Mouse (Mus musculus) neural tube, embryonic 13.5 days (tissue): ENCODE measurements around the gene Ing5. TPM values are rescaled to one million over a fixed set of nuclear protein-coding genes. Genes with fewer than 3 reads are reported as not detected.
"Not testable (repeated sequence)": the region's sequence is repeated elsewhere in the genome, so short reads cannot be mapped to it uniquely, and the experiment has no call there.

Source experiments
- ATAC-seq: fragments of 200-750 bp; cut with Nextera tagmentation; 2 replicates; pipeline ENCODE4 v1.8.0; 2017; ENCODE audit warnings: low read depth, mild to moderate bottlenecking, moderate TSS enrichment, moderate library complexity
- H3K27ac ChIP-seq: fragments of 300-500 bp; sonication (generic); replicated peaks from 2 replicates; pipeline ENCODE4 v1.5.1; 2015; ENCODE audit warnings: moderate library complexity, mild to moderate bottlenecking, inconsistent platforms
- H3K27me3 ChIP-seq: fragments of 300-500 bp; sonication (generic); 2 replicates; pipeline ENCODE4 v1.6.1; 2015; ENCODE audit warnings: mild to moderate bottlenecking, inconsistent platforms
- H3K36me3 ChIP-seq: fragments of 300-500 bp; sonication (generic); 2 replicates; pipeline ENCODE4 v1.6.1; 2015; ENCODE audit warnings: mild to moderate bottlenecking, inconsistent platforms
- H3K4me1 ChIP-seq: fragments of 300-500 bp; sonication (generic); replicated peaks from 2 replicates; pipeline ENCODE4 v1.6.1; 2015; ENCODE audit warnings: inconsistent platforms
- H3K4me2 ChIP-seq: fragments of 300-500 bp; sonication (generic); 2 replicates; pipeline ENCODE4 v1.6.1; 2015; ENCODE audit warnings: inconsistent platforms, mild to moderate bottlenecking, moderate library complexity
- H3K4me3 ChIP-seq: fragments of 300-500 bp; sonication (generic); 2 replicates; pipeline ENCODE4 v1.5.1; 2015; ENCODE audit warnings: mild to moderate bottlenecking, inconsistent platforms
- H3K9ac ChIP-seq: fragments of 300-500 bp; sonication (generic); 2 replicates; pipeline ENCODE4 v1.6.1; 2015; ENCODE audit warnings: moderate library complexity, mild to moderate bottlenecking, inconsistent platforms
- H3K9me3 ChIP-seq: fragments of 300-500 bp; sonication (generic); 2 replicates; pipeline ENCODE4 v1.6.1; 2016; ENCODE audit warnings: inconsistent platforms
- WGBS: fragments of 180-500 bp; shearing (Covaris S2); methylation state at CpG from one replicate; pipeline ENCODE4 v1.1.7; 2015; 5-methylcytosine and 5-hydroxymethylcytosine counted together
- polyA plus RNA-seq: library from polyadenylated mRNA; unstranded; fragments of >200 nt; fragmentation: Nextera tagmentation; extraction: Ambion mirVana; gene quantifications from 2 replicates; pipeline ENCODE4 v1.2.1, GENCODE M21; 2015

Ing5 gene
- polyA plus RNA-seq, 1 experiment from 2014 or later: 9.0 TPM

DNA sequence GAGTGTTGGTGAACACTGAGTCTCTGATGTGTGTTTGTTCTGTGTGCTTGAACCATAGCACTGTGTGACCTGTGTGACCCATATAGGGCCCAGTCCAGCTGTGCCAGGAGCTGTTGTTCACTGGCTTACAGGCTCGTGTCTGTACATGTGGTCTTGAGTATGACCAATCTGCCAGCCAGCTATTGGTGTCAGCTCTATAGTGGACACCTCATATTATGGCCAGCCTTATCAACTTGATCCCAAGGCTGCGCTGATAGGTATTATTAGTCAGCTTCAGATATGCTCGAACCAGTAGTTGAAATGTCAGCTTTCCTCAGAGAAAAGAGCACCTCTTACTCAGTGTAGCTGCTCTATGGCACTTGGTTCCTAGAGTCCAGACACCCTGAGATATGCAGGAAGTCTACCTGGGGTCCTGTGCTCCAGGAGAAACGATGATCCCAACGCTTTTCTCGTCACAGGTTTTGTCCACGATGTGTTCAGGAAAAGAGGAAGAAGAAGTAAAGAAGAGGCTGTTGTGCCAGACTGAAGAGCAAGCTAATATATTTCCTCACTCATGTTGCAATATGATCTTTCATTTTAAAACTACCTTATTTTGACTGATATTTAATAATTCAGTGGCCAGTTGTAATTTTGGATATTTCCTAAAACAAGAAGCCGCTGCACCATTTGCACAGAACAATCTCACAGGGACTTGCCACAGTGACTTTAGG, 14.2 kb downstream of the Ing5 start:
- no peaks in the 10 kb centered on the region for H3K4me1 ChIP-seq
- H3K9me3 ChIP-seq: no peaks in the 10 kb centered on the region
- H3K9ac ChIP-seq: no peak overlapping the region
- no peaks in the 10 kb centered on the region for H3K27me3 ChIP-seq
- H3K27ac ChIP-seq: no peak overlapping the region
- H3K4me3 ChIP-seq: no peak overlapping the region
- H3K36me3 ChIP-seq: peaks cover 86% of the 10 kb centered on the region
- 92% methylated on average over 8 of the region's 8 CpGs for WGBS
- no peak overlapping the region for H3K4me2 ChIP-seq
- ATAC-seq: no peak

DNA sequence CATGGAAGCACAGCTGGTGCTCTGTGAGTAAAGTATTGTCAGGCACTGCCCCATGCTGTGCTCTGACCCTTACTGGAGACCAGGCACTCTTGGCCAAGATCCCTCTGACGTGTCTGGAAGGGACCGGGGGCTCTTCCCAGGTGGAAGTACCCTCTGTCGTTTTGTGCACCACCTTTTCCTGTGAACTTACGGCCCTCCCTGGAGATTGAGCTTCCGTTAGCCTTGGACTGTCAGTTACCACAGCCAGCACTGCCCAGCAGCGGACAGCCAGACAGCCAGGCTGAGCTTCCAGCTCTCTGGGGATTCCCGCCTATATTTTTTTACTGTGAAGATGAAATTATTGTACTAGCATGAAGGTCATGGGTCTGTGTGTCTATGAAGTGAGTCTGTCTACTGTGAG, 15.0 kb downstream of the Ing5 start:
- Histone ChIP-seq H3K4me2 (no peak overlapping the region), H3K9ac (no peak overlapping the region), H3K27me3 (no peaks in the 10 kb centered on the region), H3K4me3 (no peak overlapping the region), H3K9me3 (no peaks in the 10 kb centered on the region), H3K4me1 (no peaks in the 10 kb centered on the region), H3K27ac (no peak overlapping the region), H3K36me3 (peaks cover 78% of the 10 kb centered on the region)
- no peak for ATAC-seq
- 75% methylated on average over 7 of the region's 7 CpGs for WGBS

DNA sequence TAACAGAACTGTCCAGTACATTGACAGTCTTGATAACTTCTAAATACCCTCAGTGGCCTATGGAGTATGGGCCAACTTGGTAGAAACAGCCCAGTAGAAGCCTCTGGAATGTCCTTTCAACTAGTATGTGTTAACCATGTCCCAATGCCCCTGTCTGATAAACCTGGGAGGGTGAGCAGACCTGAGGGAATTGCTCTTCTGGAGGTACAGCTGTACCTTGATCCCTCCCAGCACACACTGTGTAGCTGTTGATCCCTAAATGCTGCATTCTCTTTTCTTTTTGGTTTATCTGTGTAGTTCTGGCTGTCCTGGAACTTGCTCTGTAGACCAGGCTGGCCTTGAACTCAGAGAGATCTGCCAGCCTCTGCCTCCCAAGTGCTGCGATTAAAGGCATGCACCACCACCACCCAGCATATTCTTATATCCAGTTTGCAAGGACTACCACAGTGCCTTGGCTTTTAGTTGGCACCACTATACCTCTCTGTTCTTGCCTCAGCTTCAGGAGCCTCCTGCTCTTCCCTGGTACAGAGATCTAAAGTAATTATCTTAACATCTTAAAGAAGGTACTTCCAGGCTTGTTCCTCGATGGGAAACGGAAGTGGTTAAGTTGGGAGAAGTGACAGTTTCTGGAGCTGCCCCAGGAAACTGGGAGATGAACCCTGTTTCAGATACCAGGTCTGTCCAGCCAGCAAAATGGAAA, 20.2 kb downstream of the Ing5 start:
- H3K4me1 ChIP-seq: peaks cover 18% of the 10 kb centered on the region
- H3K27ac ChIP-seq: peak overlapping the region; percentile 95
- no peaks in the 10 kb centered on the region for H3K9me3 ChIP-seq
- ATAC-seq: no peak
- 85% methylated on average over 3 of the region's 3 CpGs for WGBS
- H3K27me3 ChIP-seq: no peaks in the 10 kb centered on the region
- peak overlapping the region; percentile 81; the same call in 1 of the 2 replicates for H3K4me2 ChIP-seq
- peaks cover 27% of the 10 kb centered on the region for H3K36me3 ChIP-seq
- peak overlapping the region; percentile 50; the same call in 1 of the 2 replicates for H3K4me3 ChIP-seq
- H3K9ac ChIP-seq: peak overlapping the region; percentile 73

DNA sequence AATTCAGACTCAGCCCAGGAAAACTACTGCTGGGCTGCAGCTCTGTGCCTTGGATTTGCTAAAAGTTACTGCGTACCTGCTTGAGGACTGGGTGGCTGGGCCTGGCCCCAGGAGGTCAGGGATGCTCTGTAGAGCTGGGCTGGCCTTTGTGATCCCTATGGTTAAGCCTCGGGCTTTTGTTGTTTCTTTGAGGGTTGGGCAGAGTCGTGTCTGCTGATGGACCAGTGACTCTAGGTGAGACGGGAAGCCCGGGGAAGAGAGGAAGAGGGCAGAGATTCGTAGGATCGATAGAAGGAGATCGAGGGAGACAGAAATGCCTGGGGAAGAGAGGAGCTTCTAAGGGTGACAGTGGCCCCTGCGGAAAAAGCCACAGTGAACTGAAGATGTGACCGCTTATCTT, 20.8 kb downstream of the Ing5 start, which contains the start of gene D2hgdh:
Gene D2hgdh (plus strand): TSS at position 301 of the 400 bp plus-strand sequence.
- Histone ChIP-seq H3K27me3 (no peaks in the 10 kb centered on the region), H3K4me2 (peak within 1 kb of the TSS; percentile 81), H3K4me1 (peaks cover 18% of the 10 kb centered on the region), H3K4me3 (peak within 1 kb of the TSS; percentile 50), H3K36me3 (peaks cover 24% of the 10 kb centered on the region), H3K27ac (peak within 1 kb of the TSS; percentile 95), H3K9me3 (no peaks in the 10 kb centered on the region), H3K9ac (peak within 1 kb of the TSS; percentile 73)
- ATAC-seq: peak; percentile 29
- WGBS: 3% methylated on average over 10 of the region's 10 CpGs

DNA sequence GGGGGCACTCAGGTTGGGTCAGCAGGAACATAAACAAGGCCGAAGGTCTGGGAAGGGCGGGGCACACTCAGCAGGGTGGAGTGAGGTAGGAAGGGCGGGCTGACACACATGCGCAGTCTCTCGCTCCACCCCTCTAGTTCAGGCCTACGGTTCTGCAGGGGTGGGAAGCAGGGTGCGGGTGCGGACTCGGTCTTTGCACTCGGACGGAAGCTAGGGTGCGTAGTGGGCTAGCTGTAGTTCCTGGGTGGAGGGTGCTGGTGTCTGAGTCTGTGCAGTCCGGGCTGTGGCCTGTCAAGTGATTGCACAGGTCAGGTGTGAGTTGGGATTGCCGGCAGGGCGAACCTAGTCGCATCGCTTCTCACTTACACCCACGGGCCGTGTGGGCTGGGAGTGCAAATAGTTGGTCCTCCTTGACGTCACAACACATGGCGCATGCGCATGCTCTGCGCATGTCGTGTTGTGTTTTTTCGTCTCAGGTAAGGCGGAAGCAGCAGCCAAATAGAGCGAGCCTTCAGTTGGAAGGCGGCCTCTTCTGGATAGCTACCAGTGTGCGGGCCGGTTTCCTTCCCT, 21.4 kb downstream of the Ing5 start:
- H3K4me2 ChIP-seq: peak overlapping the region; percentile 81
- peak overlapping the region; percentile 95 for H3K27ac ChIP-seq
- no peaks in the 10 kb centered on the region for H3K9me3 ChIP-seq
- H3K4me3 ChIP-seq: peak overlapping the region; percentile 50
- H3K4me1 ChIP-seq: peaks cover 18% of the 10 kb centered on the region
- WGBS: under 1% methylated on average over 30 of the region's 30 CpGs
- H3K27me3 ChIP-seq: no peaks in the 10 kb centered on the region
- H3K9ac ChIP-seq: peak overlapping the region; percentile 73
- peaks cover 21% of the 10 kb centered on the region for H3K36me3 ChIP-seq
- ATAC-seq: peak; percentile 97

DNA sequence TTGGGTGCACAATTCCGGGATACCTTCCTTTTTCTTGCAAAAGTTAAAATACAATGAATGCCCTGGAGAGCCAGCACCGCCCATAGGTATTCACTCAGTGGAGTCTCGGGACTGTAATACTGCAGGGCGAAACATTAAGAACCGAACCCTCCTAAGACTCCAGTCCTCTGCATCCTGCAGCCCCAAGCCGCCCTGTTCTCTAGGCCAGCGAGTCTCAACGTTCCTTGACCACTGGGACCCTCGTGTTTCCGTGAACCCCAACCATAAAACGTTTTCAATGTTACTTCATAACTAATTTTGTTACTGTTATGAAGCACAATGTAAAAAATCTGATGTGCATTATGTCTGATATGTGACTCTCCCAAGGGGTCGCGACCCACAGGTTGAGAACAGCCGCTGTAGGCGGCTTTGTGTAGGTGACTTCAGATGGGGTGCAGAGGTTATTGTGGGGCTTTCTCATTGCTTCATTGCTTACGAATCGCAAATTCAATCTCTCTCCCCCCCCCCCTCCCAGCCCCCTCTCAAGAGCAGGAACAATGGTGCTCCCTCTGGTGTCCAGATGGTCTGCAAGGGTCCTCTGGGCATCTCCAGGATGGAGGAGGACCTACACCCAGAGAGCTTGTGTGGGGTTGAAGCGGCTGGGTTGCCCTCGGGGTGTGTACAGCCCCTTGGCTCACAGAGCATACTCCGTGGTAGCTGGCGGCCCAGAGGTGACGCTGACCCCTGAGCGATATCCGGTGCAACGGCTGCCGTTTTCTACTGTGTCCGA, 22.2 kb downstream of the Ing5 start:
- Histone ChIP-seq H3K4me3 (peak overlapping the region; percentile 50), H3K9me3 (no peaks in the 10 kb centered on the region), H3K27me3 (no peaks in the 10 kb centered on the region), H3K4me2 (peak overlapping the region; percentile 81), H3K4me1 (peaks cover 18% of the 10 kb centered on the region), H3K9ac (peak overlapping the region; percentile 73), H3K27ac (peak overlapping the region; percentile 95), H3K36me3 (peaks cover 14% of the 10 kb centered on the region)
- ATAC-seq: peak; percentile 55
- WGBS: 36% methylated on average over 27 of the region's 27 CpGs

DNA sequence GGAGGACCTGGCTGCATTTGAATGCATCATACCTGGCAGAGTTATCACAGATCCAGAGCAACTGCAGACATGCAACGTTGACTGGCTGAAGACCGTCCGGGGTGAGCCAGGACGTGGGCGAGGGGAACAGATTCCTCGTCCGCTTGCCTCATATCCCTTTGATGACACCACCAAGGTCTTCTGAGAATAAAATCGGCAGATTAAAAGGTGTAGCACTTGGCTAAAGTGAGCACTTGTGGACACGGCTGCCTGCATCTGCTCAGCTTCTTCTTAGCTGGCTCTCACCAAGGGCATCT, 22.7 kb downstream of the Ing5 start:
- Histone ChIP-seq H3K9ac (0 out of 2 replicates have a peak overlapping the region, but pooled peaks have one; percentile 73), H3K27ac (peak overlapping the region; percentile 95; the same call in 1 of the 2 replicates), H3K9me3 (no peaks in the 10 kb centered on the region), H3K4me3 (peak overlapping the region; percentile 50; the same call in 1 of the 2 replicates), H3K36me3 (peaks cover 9% of the 10 kb centered on the region), H3K27me3 (no peaks in the 10 kb centered on the region), H3K4me2 (peak overlapping the region; percentile 81), H3K4me1 (peaks cover 18% of the 10 kb centered on the region)
- ATAC-seq: no peak
- WGBS: 95% methylated on average over 9 of the region's 9 CpGs

DNA sequence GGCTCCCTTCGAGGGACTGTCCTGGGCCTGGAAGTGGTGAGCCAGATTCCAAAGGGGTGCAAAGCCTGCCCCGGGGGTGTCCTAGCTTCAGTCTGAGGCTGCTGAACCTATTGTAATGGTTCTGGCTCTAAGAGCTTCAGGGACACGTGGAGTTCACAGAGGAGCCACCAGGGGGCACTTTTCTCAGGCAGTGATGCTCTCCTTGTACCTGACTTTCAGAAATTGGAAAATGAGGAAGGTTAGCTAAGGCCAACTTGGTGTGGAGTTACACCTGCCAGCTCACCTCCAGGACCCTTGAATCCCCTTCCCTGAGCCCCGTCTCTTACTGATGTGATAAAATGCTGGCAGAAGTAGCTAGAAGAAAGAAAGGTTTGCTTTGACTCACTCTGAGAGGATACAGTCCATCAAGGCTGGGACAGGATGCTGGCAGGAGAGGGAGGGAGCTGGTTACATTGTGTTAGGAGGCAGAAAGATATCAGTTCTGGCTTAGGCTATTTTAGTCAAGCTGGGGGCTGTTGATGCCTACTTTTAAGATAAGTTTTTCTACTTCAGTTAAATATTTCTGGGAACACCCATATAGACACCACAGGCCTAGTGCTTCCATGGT, 29.1 kb downstream of the Ing5 start:
- not testable (repeated sequence) for H3K9me3 ChIP-seq, H3K9ac ChIP-seq, H3K4me3 ChIP-seq, H3K4me2 ChIP-seq, H3K27me3 ChIP-seq, H3K27ac ChIP-seq, H3K4me1 ChIP-seq
- 0 out of 2 replicates have a peak, but pooled peaks have one; percentile 33 for ATAC-seq
- 83% methylated on average over 2 of the region's 4 CpGs for WGBS
- H3K36me3 ChIP-seq: peaks cover 17% of the 10 kb centered on the region

DNA sequence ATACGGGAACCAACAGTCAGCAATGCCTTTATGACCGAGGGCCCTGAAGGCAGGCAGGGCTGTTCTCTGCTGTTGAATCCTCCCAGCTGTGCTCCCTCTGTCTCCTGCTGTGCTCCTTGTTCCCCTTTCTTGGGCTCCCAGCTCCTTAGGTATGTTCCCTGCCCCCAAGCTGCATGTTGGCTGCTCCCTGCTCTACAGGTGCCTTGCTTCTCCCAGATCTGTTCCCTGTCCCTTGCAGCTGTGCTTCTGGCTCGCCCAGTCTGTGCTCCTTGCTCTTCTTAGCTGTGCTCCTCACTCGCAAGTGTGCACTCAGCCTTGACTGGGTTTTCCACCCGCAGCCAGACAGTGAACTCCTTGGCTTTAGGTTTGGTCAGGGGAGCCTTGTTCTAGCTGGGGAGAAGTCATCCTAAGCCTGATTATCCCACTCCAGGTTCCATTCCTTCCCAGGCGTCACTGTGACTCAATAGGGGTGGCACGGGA, 30.9 kb downstream of the Ing5 start:
- H3K9ac ChIP-seq: no peak overlapping the region
- no peak overlapping the region for H3K27ac ChIP-seq
- WGBS: 91% methylated on average over 7 of the region's 7 CpGs
- H3K4me1 ChIP-seq: no peaks in the 10 kb centered on the region
- H3K27me3 ChIP-seq: no peaks in the 10 kb centered on the region
- no peak overlapping the region for H3K4me2 ChIP-seq
- ATAC-seq: no peak
- H3K36me3 ChIP-seq: peaks cover 20% of the 10 kb centered on the region
- no peaks in the 10 kb centered on the region for H3K9me3 ChIP-seq
- H3K4me3 ChIP-seq: no peak overlapping the region

DNA sequence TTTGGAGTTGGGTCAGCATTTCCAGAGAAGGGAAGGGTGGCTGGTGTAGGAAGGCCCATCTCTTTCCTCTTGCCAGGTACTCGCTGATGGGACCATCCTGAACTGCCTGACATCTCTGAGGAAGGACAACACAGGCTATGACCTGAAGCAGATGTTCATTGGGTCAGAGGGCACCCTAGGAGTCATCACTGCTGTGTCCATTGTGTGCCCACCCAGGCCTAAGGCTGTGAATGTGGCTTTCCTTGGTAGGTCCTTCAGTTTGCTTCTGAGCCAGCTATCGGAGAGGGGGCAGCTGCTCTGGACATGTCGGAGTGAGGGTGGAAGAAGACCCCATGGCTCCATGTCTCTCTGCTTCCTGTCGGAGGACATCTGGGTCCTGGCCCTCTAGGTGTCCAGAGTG, 31.4 kb downstream of the Ing5 start:
- no peak for ATAC-seq
- H3K36me3 ChIP-seq: peaks cover 19% of the 10 kb centered on the region
- WGBS: 92% methylated on average over 4 of the region's 4 CpGs

DNA sequence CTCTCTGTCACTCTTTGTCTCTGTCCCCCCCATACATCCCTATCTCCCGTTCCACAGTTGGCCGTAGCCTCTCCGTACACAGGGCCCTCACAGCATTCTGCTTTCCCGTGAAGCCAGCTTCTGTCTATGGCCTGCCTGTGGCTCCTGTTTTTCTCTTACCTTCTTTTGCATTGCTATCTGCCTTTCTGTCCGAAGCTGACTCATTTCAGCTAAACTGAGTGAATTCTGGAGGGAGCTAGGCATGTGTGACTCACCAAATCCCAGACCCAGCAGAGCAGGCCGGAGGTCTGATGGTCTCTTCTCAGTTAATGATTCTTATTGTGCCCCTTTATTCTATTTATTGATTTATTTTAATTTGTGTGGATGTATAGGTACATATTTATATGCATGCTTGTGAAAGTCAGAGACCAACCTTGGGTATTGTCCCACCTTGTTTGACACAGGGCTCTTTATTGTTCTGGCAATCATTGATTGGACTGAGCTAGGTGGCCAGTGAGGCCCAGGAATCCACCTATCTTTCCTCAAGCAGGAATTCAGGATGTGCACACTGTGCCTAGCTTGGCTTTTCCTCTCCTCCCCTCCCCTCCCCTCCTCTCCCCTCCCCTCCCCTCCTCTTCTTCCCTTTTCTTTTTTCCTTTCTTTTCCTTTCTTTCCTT, 32.2 kb downstream of the Ing5 start:
- H3K4me1 ChIP-seq: no peaks in the 10 kb centered on the region
- H3K27ac ChIP-seq: no peak overlapping the region
- H3K4me3 ChIP-seq: no peak overlapping the region
- no peaks in the 10 kb centered on the region for H3K27me3 ChIP-seq
- H3K9ac ChIP-seq: no peak overlapping the region
- no peaks in the 10 kb centered on the region for H3K9me3 ChIP-seq
- ATAC-seq: no peak
- no peak overlapping the region for H3K4me2 ChIP-seq
- WGBS: 90% methylated on average over 6 of the region's 6 CpGs
- H3K36me3 ChIP-seq: peaks cover 19% of the 10 kb centered on the region

More for the DNA sequence above, 31.4 kb downstream of the Ing5 start:
- no peak overlapping the region for H3K9ac ChIP-seq
- no peaks in the 10 kb centered on the region for H3K4me1 ChIP-seq
- H3K27ac ChIP-seq: no peak overlapping the region
- H3K4me3 ChIP-seq: no peak overlapping the region
- H3K4me2 ChIP-seq: no peak overlapping the region
- H3K9me3 ChIP-seq: no peaks in the 10 kb centered on the region
- H3K27me3 ChIP-seq: no peaks in the 10 kb centered on the region
